Mouse (Mus musculus) gastrocnemius, adult 2 months (tissue): ENCODE data around the gene Elf2. TPM values are rescaled to one million over a fixed set of nuclear protein-coding genes. Genes with fewer than 3 reads are reported as not detected.

Experiments used
- DNase-seq: peaks from one replicate; pipeline ENCODE4 v3.0.0; 2022
- H3K27ac ChIP-seq: fragments of 200-600 bp; 2 replicates; pipeline ENCODE4 v1.8.1; 2022; ENCODE audit warnings: mild to moderate bottlenecking
- H3K4me3 ChIP-seq: fragments of 200-600 bp; 2 replicates; pipeline ENCODE4 v1.8.1; 2022; ENCODE audit warnings: mild to moderate bottlenecking, moderate library complexity
- CTCF ChIP-seq: fragments of 200-600 bp; IDR thresholded peaks from 2 replicates; pipeline ENCODE4 v1.8.1; 2022; ENCODE audit warnings: antibody characterized with exemption, mild to moderate bottlenecking, moderate library complexity
- intact Hi-C: fragments of 180-260 bp; cut with DNase I; formaldehyde crosslinking; loops from one replicate; pipeline ENCODE4 v1.15.1; 2025
- microRNA-seq: library from miRNA; unstranded; fragments of <30 nt; microRNA quantifications from one replicate; pipeline ENCODE4 v1.2.0, GENCODE M21; 2021
- total RNA-seq, 2 experiments: library from RNA; stranded (reverse); gene quantifications; 2 replicates each; pipeline ENCODE4 v1.2.3; 2021

Elf2 gene
- total RNA-seq, 2 experiments from 2014 or later = 50.7 to 53.2 TPM

GRCm38 (mm10) chr3:51204897-51205296, 135.6 kb downstream of the Elf2 start:
- TF ChIP-seq CTCF = no peak
- no peak overlapping the region for H3K4me3 ChIP-seq
- no peak overlapping the region for H3K27ac ChIP-seq
- intact Hi-C loops = no loop called here
- no peak for DNase-seq

GRCm38 (mm10) chr3:51204441-51204840, 136.0 kb downstream of the Elf2 start:
- TF ChIP-seq CTCF = peak; percentile 38
- DNase-seq = no peak
- intact Hi-C loops = no loop called here
- Histone ChIP-seq H3K27ac (no peak overlapping the region), H3K4me3 (no peak overlapping the region)

- TF ChIP-seq CTCF = no peak
- peak overlapping the region; percentile 24; the same call in 1 of the 2 replicates for H3K27ac ChIP-seq
- H3K4me3 ChIP-seq = no peak overlapping the region
- intact Hi-C loops = loop anchor here (2.0 kb wide), 1 partner anchor 17 kb away; no protein-coding TSS in a partner anchor
- no peak for DNase-seq
Observed at GRCm38 (mm10) chr3:51203906-51204305, 136.6 kb downstream of the Elf2 start.

Small RNAs within 50 kb of the gene (microRNA-seq; reads per million reads assigned to microRNA genes)
- gene Gm24282 = not detected

Other genes starting within 250 kb of the Elf2 start
- 10 to 100 TPM; 23.7 to 34.3 TPM for gene Noct, start 116.2 kb downstream of the Elf2 start, total RNA-seq
- gene Mgarp, start 56.1 kb upstream of the Elf2 start, total RNA-seq = not detected
- 1,000 to 10,000 TPM; 1,007 to 1,209 TPM for gene Ndufc1, start 68.3 kb upstream of the Elf2 start, total RNA-seq
- 10 to 100 TPM; 44.5 to 50.0 TPM for gene Naa15, start 74.5 kb upstream of the Elf2 start, total RNA-seq
- gene Rab33b, start 143.3 kb upstream of the Elf2 start, total RNA-seq = 1 to 10 TPM; 8.1 to 8.7 TPM
- gene Setd7, start 220.2 kb upstream of the Elf2 start, total RNA-seq = 100 to 1,000 TPM; 148 to 167 TPM